Mouse (Mus musculus) ES-E14 (cell line): ENCODE measurements around the gene Il6ra.

Experiments used
- CHD2 ChIP-seq: IDR thresholded peaks from 2 replicates; pipeline ENCODE4 v1.6.1; 2014; ENCODE audit warnings: mild to moderate bottlenecking, low read depth, low read length, inconsistent platforms
- HCFC1 ChIP-seq: IDR thresholded peaks from 2 replicates; pipeline ENCODE4 v1.6.1; 2012; ENCODE audit warnings: low read length, inconsistent platforms, borderline replicate concordance; ENCODE audit not compliant: insufficient read depth
- MAFK ChIP-seq: IDR thresholded peaks from 2 replicates; pipeline ENCODE4 v1.6.1; 2014; ENCODE audit warnings: mild to moderate bottlenecking, low read depth, low read length, inconsistent platforms; ENCODE audit not compliant: insufficient read depth
- ZC3H11A ChIP-seq: IDR thresholded peaks from 2 replicates; pipeline ENCODE4 v1.6.1; 2012; ENCODE audit warnings: low read depth, mild to moderate bottlenecking, inconsistent platforms, low read length, borderline replicate concordance
- ZNF384 ChIP-seq: IDR thresholded peaks from 2 replicates; pipeline ENCODE4 v1.6.1; 2012; ENCODE audit warnings: low read depth, low read length, inconsistent platforms

GRCm38 (mm10) chr3:89876469-89876868, 36.5 kb downstream of the Il6ra start:
- no peak for TF ChIP-seq ZC3H11A
- TF ChIP-seq HCFC1, result no peak
- no peak for TF ChIP-seq CHD2
- TF ChIP-seq ZNF384, result no peak
- no peak for TF ChIP-seq MAFK
